Mouse (Mus musculus): ENCODE results near the gene Cd59b.

- TF ChIP-seq CTCF (IDR thresholded peaks at IDR 0.05; ENCODE audit: control insufficient read depth, insufficient read depth, low read length) = no peak
- no peak for TF ChIP-seq POLR2A (IDR thresholded peaks at IDR 0.05; ENCODE audit: borderline replicate concordance, control insufficient read depth, low read depth, low read length)
These were observed 41.4 kb upstream of the Cd59b start, which contains the start of gene 4931422A03Rik for GRCm38 (mm10) chr2:104028139-104028723.
